Mouse (Mus musculus) heart, embryonic 14.5 days (tissue): ENCODE results near the gene Mrpl42. TPM values are rescaled to one million over a fixed set of nuclear protein-coding genes. Genes with fewer than 3 reads are reported as not detected.
"Not testable (repeated sequence)": the region's sequence is repeated elsewhere in the genome, so short reads cannot be mapped to it uniquely, and the experiment has no call there.

Experiments
- ATAC-seq: fragments of 200-750 bp; cut with Nextera tagmentation; 2 replicates; pipeline ENCODE4 v1.8.0; 2017; ENCODE audit warnings: low read depth, moderate TSS enrichment; ENCODE audit not compliant: insufficient number of reproducible peaks, insufficient read depth, low FRiP score
- H3K27ac ChIP-seq, 2 experiments: fragments of 200-500 bp in 1 of 2; fragments of 300-500 bp in 1 of 2; sonication (generic) in 1 of 2; replicated peaks in 1 of 2; 2 replicates each; pipeline ENCODE4 v1.5.1; 2012 to 2014; ENCODE audit warnings: low read depth in 2 of 2, low read length in 2 of 2, control low read depth in 1 of 2, mild to moderate bottlenecking in 1 of 2, mixed read lengths in 1 of 2; ENCODE audit not compliant: control insufficient read depth in 1 of 2, insufficient read depth in 1 of 2
- H3K27me3 ChIP-seq: fragments of 300-500 bp; sonication (generic); 2 replicates; pipeline ENCODE4 v1.6.1; 2014; ENCODE audit warnings: mild to moderate bottlenecking, low read length, control low read depth; ENCODE audit not compliant: control insufficient read depth, insufficient read depth
- H3K36me3 ChIP-seq: fragments of 300-500 bp; sonication (generic); 2 replicates; pipeline ENCODE4 v1.6.1; 2014; ENCODE audit warnings: mild to moderate bottlenecking, control low read depth, low read length, mixed read lengths; ENCODE audit not compliant: control insufficient read depth, insufficient read depth
- H3K4me1 ChIP-seq, 2 experiments: fragments of 200-500 bp in 1 of 2; fragments of 300-500 bp in 1 of 2; sonication (generic) in 1 of 2; 2 replicates each; pipeline ENCODE4 v1.6.1; 2012 to 2014; ENCODE audit warnings: low read length in 2 of 2, control low read depth in 1 of 2, mixed read lengths in 1 of 2; ENCODE audit not compliant: control insufficient read depth in 2 of 2, insufficient read depth in 2 of 2
- H3K4me2 ChIP-seq: fragments of 300-500 bp; sonication (generic); 2 replicates; pipeline ENCODE4 v1.6.1; 2014; ENCODE audit warnings: mild to moderate bottlenecking, low read length
- H3K4me3 ChIP-seq, 2 experiments: fragments of 200-500 bp in 1 of 2; fragments of 300-500 bp in 1 of 2; sonication (generic) in 1 of 2; 2 replicates each; pipeline ENCODE4 v1.5.1; 2012 to 2014; ENCODE audit warnings: low read length in 2 of 2, mild to moderate bottlenecking in 2 of 2, control low read depth in 1 of 2, low read depth in 1 of 2, moderate library complexity in 1 of 2; ENCODE audit not compliant: control insufficient read depth in 1 of 2, insufficient read depth in 1 of 2
- H3K9ac ChIP-seq: fragments of 300-500 bp; sonication (generic); 2 replicates; pipeline ENCODE4 v1.6.1; 2014; ENCODE audit warnings: mild to moderate bottlenecking, low read length
- H3K9me3 ChIP-seq: fragments of 300-500 bp; sonication (generic); 2 replicates; pipeline ENCODE4 v1.6.1; 2016; ENCODE audit warnings: low read length, control low read depth; ENCODE audit not compliant: control insufficient read depth
- WGBS: fragments of 180-500 bp; shearing (Covaris S2); extraction: QIAGEN DNeasy Blood & Tissue Kit; methylation state at CpG from one replicate; pipeline ENCODE4 v1.1.7; 2014; 5-methylcytosine and 5-hydroxymethylcytosine counted together
- polyA plus RNA-seq: library from polyadenylated mRNA; unstranded; fragments of >200 nt; fragmentation: Nextera tagmentation; extraction: Ambion mirVana; gene quantifications from 2 replicates; pipeline ENCODE4 v1.2.1, GENCODE M21; 2014

The Mrpl42 gene
- 657 and 673 TPM in 2 replicates for polyA plus RNA-seq

- Histone ChIP-seq H3K27me3 (no peaks in the 10 kb centered on the region), H3K9ac (peak within 1 kb of the TSS; percentile 95), H3K36me3 (peaks cover 30% of the 10 kb centered on the region), H3K4me2 (peak within 1 kb of the TSS; percentile 77), H3K4me3 (peak within 1 kb of the TSS; percentile 87 to 90), H3K27ac (peak within 1 kb of the TSS; percentile 94 to 96), H3K9me3 (no peaks in the 10 kb centered on the region), H3K4me1 (peaks cover 2 to 12% of the 10 kb centered on the region in 2 experiments; a peak in 3 of 4 replicates)
- peak; percentile 92 for ATAC-seq
- under 1% methylated on average over 35 of the region's 35 CpGs for WGBS
These were observed at the start of gene Mrpl42 for GRCm38 (mm10) chr10:95501463-95502081. Gene Mrpl42 (minus strand): TSS chr10:95501940.

- H3K27me3 ChIP-seq: no peaks in the 10 kb centered on the region
- no peak overlapping the region for H3K4me3 ChIP-seq
- no peak for ATAC-seq
- WGBS: 70% methylated on average over 1 of the region's 1 CpGs
- no peak overlapping the region for H3K9ac ChIP-seq
- peaks cover 68% of the 10 kb centered on the region for H3K36me3 ChIP-seq
- H3K27ac ChIP-seq: no peak overlapping the region
- no peaks in the 10 kb centered on the region; a peak in 1 of 4 replicates for H3K4me1 ChIP-seq
- no peak overlapping the region for H3K4me2 ChIP-seq
- H3K9me3 ChIP-seq: no peaks in the 10 kb centered on the region
These were observed 48.8 kb upstream of the Mrpl42 start for GRCm38 (mm10) chr10:95550506-95550905.

- H3K36me3 ChIP-seq: peaks cover 76% of the 10 kb centered on the region
- not testable (repeated sequence) for ATAC-seq, H3K4me1 ChIP-seq, H3K9ac ChIP-seq, H3K9me3 ChIP-seq, H3K27me3 ChIP-seq, H3K27ac ChIP-seq, H3K4me3 ChIP-seq, H3K4me2 ChIP-seq
- WGBS: 54% methylated on average over 5 of the region's 5 CpGs
These were observed 47.3 kb upstream of the Mrpl42 start for GRCm38 (mm10) chr10:95549080-95549479.

- Histone ChIP-seq H3K4me2 (no peak overlapping the region), H3K9me3 (no peaks in the 10 kb centered on the region), H3K4me3 (no peak overlapping the region), H3K9ac (no peak overlapping the region), H3K4me1 (peaks cover 0 to 2% of the 10 kb centered on the region in 2 experiments; a peak in 2 of 4 replicates), H3K27me3 (no peaks in the 10 kb centered on the region), H3K36me3 (peaks cover 82% of the 10 kb centered on the region), H3K27ac (no peak overlapping the region)
- no peak for ATAC-seq
- WGBS: 77% methylated on average over 11 of the region's 11 CpGs
These were observed 46.5 kb upstream of the Mrpl42 start for GRCm38 (mm10) chr10:95548154-95548826.

- Histone ChIP-seq H3K36me3 (peaks cover 77% of the 10 kb centered on the region), H3K4me2 (no peak overlapping the region), H3K4me3 (no peak overlapping the region), H3K27ac (no peak overlapping the region), H3K9me3 (no peaks in the 10 kb centered on the region), H3K4me1 (peaks cover 0 to 5% of the 10 kb centered on the region in 2 experiments; a peak in 1 of 4 replicates), H3K27me3 (no peaks in the 10 kb centered on the region), H3K9ac (no peak overlapping the region)
- WGBS: 94% methylated on average over 2 of the region's 2 CpGs
- ATAC-seq: no peak
These were observed 44.4 kb upstream of the Mrpl42 start for GRCm38 (mm10) chr10:95546178-95546577.

- Histone ChIP-seq H3K9ac (no peak overlapping the region), H3K36me3 (peaks cover 66% of the 10 kb centered on the region), H3K27me3 (no peaks in the 10 kb centered on the region), H3K9me3 (no peaks in the 10 kb centered on the region), H3K4me2 (no peak overlapping the region), H3K4me3 (no peak overlapping the region), H3K4me1 (peaks cover 0 to 8% of the 10 kb centered on the region in 2 experiments; a peak in 2 of 4 replicates), H3K27ac (no peak overlapping the region)
- no peak for ATAC-seq
- 78% methylated on average over 4 of the region's 4 CpGs for WGBS
These were observed 43.3 kb upstream of the Mrpl42 start for GRCm38 (mm10) chr10:95545051-95545450.

GRCm38 (mm10) chr10:95544651-95545050 lies 42.9 kb upstream of the Mrpl42 start:
- Histone ChIP-seq H3K36me3 (peaks cover 62% of the 10 kb centered on the region), H3K27ac (no peak overlapping the region), H3K9me3 (no peaks in the 10 kb centered on the region), H3K4me1 (peaks cover 0 to 12% of the 10 kb centered on the region in 2 experiments; a peak in 3 of 4 replicates), H3K4me2 (no peak overlapping the region), H3K4me3 (no peak overlapping the region), H3K9ac (no peak overlapping the region), H3K27me3 (no peaks in the 10 kb centered on the region)
- ATAC-seq: no peak
- WGBS: 79% methylated on average over 2 of the region's 2 CpGs
